Mouse (Mus musculus) CH12.LX (cell line): ENCODE results near the gene Tpd52l1.

Experiments used
- EP300 ChIP-seq: IDR thresholded peaks from 2 replicates; pipeline ENCODE4 v1.6.1; 2011; ENCODE audit warnings: low read length, improper control_type of control experiment
- NRF1 ChIP-seq: IDR thresholded peaks from 2 replicates; pipeline ENCODE4 v1.6.1; 2014; ENCODE audit warnings: low read depth, mild to moderate bottlenecking, inconsistent platforms, low read length, improper control_type of control experiment, moderate library complexity
- POLR2A ChIP-seq: IDR thresholded peaks from 2 replicates; pipeline ENCODE4 v1.6.1; 2011; ENCODE audit warnings: low read depth, mild to moderate bottlenecking, improper control_type of control experiment, low read length

GRCm38 (mm10) chr10:31307024-31307598 lies 138.6 kb downstream of the Tpd52l1 start:
- TF ChIP-seq POLR2A (no peak), NRF1 (no peak), EP300 (no peak)
